Mouse (Mus musculus) neutrophil, adult 59 days (primary cell): ENCODE results near the gene Adat1. TPM values are rescaled to one million over a fixed set of nuclear protein-coding genes. Genes with fewer than 3 reads are reported as not detected.

Experiments used
- total RNA-seq, 2 experiments: library from RNA; stranded (reverse); gene quantifications; 1 replicate in 1 of 2; 2 replicates in 1 of 2; pipeline ENCODE4 v1.2.4; 2023

Gene Adat1
- total RNA-seq = under 1 TPM; 0.66 to 0.82 TPM

GRCm38 (mm10) chr8:111992013-111992702 is at the start of gene Adat1:
Gene Adat1 (minus strand): TSS chr8:111992302.

DNA sequence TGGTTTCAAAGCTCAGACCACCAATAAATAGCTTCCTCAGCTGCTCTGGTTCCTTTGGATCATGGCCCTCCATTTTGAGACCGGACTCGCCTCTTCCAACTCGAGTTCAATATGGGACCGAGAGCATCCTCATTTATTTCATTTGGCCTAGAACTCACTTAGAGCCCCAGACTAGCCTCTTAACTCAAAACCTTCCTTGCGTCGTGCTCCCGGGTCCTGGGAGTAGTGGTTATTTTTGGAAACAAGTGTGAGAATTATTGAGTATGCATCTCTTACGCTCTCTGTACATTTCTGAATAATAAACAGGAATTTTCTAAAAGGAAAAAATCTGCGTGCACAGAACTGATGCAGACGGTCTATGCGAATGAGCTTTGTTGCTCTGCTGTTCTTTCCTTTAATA is 22.8 kb upstream of the Adat1 start, which contains the start of gene Gm6793:
Gm6793 (minus strand) TSS at position 101 of the 400 bp plus-strand sequence.

DNA sequence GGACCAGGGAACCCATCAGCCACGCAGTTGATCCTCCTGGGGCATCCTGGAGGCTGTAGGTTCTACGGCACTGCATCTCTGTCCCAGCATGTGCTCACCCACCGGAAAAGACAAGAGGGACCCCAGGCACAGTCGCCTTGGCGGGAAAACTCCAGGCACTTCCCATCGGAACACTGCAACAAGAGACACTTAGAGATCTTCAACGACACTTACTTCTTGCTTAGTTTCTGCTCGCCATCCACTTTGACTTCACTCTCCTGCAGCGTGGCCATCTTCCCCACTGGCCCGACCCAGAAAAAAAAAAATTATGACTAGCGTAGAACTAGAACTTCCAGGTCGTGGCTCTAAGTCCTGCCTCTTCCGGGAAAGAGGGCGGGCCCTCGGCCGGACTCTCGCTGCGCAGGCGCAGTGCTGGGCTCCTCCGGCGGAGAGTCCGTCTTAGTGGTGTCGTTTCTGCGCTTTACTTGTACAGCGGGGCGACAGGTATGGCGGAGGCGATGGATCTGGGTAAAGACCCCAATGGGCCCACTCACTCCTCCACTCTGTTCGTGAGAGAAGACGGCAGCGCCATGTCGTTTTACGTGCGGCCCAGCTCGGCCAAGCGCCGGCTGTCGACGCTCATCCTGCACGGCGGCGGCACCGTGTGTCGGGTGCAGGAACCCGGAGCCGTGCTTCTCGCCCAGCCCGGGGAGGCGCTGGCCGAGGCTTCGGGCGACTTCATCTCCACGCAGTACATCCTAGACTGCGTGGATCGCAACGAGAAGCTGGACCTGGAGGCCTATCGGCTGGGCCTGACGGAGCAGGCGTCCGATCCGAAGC is 19.1 kb upstream of the Adat1 start, which contains the start of the genes Kars and Terf2ip:
Kars (minus strand) TSS at position 327 of the 819 bp plus-strand sequence.
Terf2ip (plus strand) TSS at position 402 of the 819 bp plus-strand sequence.

DNA sequence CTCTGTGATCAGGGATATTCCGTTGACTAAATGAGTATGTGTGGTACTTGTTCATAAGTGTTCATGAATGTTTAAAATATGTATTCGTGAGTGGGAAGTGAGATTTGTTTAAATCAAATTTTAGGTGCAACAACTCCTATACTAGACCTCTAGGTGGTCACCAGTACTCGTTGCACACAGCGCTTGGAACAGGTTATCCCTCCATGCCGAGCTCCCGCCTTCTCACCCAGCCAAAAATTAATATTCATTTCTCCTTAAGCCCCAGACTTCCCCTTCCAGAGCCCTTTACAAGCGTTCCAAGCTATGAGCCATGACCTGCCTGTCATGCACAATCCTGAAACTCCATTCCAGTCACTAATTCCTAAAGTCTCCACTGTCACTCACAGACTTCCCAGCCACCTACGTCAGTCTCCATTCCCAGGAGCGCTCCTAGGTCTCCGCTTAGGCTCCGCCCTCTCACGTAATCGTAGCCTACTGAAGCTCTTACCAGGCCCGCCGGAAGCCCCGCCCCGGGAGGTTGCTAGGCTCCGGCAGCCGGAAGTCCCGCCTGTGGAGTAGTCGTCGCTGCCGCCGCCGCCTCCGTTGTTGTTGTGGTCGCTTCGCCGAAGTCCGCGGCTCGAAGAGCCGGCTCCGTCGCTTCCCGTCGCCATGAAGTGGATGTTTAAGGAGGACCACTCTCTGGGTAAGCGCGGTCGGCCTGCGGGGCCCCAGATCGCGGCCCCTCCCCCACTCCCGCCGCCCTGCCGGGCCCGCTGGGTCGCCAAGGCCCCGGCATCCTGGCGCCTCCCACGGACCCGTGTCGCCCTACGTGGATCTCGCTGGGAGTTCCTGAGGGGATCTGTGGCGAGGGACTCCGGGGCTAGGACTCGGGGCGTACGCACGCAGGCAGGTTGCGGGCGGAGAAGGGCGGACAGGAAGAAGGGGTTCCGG is 51.7 kb downstream of the Adat1 start, which contains the start of gene Gabarapl2:
Gabarapl2 (plus strand) TSS at position 533 of the 930 bp plus-strand sequence.

DNA sequence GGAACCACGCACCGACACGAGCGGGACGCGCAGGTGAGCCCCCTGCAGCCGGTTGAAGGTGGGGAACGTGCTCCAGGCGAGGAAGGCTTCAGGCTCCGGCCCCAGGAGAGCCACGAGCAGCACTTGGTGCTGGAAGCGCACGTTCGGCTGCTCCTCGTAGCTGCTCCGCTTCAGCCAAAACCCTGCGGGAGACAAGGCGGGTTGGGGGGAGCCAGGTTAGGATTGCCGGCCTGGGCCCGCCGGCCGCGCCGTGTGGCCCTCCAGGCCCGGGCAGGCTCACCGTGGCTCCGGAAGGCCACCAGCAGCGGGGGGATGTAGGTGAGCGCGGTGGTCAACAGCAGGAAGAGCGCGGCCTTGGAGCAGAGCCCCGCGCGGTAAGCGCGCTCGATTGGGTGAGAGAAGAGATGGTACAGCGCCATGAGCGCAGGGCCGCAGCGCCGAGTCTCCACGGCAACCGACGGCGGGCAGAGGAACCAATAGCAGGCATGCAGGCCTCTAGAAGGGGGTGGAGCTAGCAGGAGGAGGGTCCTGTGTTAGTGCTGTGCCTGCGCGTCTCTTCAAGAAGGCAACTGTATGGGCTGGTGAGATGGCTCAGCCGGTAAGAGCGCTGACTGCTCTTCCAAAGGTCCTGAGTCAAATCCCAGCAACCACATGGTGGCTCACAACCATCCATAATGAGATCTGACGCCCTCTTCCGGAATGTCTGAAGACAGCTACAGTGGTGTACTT is 58.6 kb downstream of the Adat1 start, which contains the start of gene Tmem231:
Tmem231 (minus strand) TSS at position 534 of the 729 bp plus-strand sequence.

Other genes with a start within 250 kb of the Adat1 start
- under 1 TPM in 1 of 2 experiments, not detected in 1; 0.20 TPM for gene Bcar1, start 248.5 kb downstream of the Adat1 start, total RNA-seq
- gene Cfdp1, start 138.0 kb downstream of the Adat1 start, total RNA-seq = 10 to 100 TPM; 19.0 to 22.6 TPM
- gene Tmem170, start 115.6 kb downstream of the Adat1 start, total RNA-seq = 1 to 10 TPM; 3.6 to 4.3 TPM
- gene Chst5, start 81.9 kb downstream of the Adat1 start, total RNA-seq = not detected
- gene Tmem231, start 58.4 kb downstream of the Adat1 start, total RNA-seq = under 1 TPM; 0.15 to 0.42 TPM
- 10 to 100 TPM; 88.9 to 93.3 TPM for gene Gabarapl2, start 51.6 kb downstream of the Adat1 start, total RNA-seq
- 10 to 100 TPM; 44.2 to 44.4 TPM for gene Kars, start 19.0 kb upstream of the Adat1 start, total RNA-seq
- 1 to 10 TPM; 6.6 to 8.1 TPM for gene Terf2ip, start 19.1 kb upstream of the Adat1 start, total RNA-seq
- gene Gm6793, start 22.7 kb upstream of the Adat1 start, total RNA-seq = not detected